Mouse (Mus musculus): ENCODE results near the gene Wdsub1. TPM values are rescaled to one million over a fixed set of nuclear protein-coding genes. Genes with fewer than 3 reads are reported as not detected.
"Not testable (repeated sequence)": the region's sequence is repeated elsewhere in the genome, so short reads cannot be mapped to it uniquely, and the experiment has no call there.

Wdsub1 gene
- polyA plus RNA-seq, 2 experiments = 33.7 to 57.2 TPM

- H3K9me3 ChIP-seq (ENCODE audit: control insufficient read depth, low read length) = no peaks in the 10 kb centered on the region
- 55% methylated on average over 9 of the region's 9 CpGs for WGBS
- no peak overlapping the region for H3K9ac ChIP-seq (ENCODE audit: low read depth, low read length, severe bottlenecking)
- ATAC-seq (ENCODE audit: low FRiP score, low read depth) (no peak), DNase-seq (ENCODE audit: low spot score) (no peak)
- H3K4me1 ChIP-seq (ENCODE audit: control insufficient read depth, insufficient read depth, low read length) = no peaks in the 10 kb centered on the region
- H3K27ac ChIP-seq (replicated peaks; ENCODE audit: low read depth, low read length) = no peak overlapping the region
- H3K4me2 ChIP-seq (replicated peaks; ENCODE audit: low read depth, low read length, severe bottlenecking) = no peak overlapping the region
- H3K27me3 ChIP-seq (ENCODE audit: control insufficient read depth, insufficient read depth, low read length) = no peaks in the 10 kb centered on the region
- H3K4me3 ChIP-seq (replicated peaks; ENCODE audit: low read length) = no peak overlapping the region
- TF ChIP-seq POLR2A (IDR thresholded peaks at IDR 0.05; ENCODE audit: borderline replicate concordance, extremely low read depth, insufficient read depth, insufficient read length) = no peak
- H3K36me3 ChIP-seq (ENCODE audit: control insufficient read depth, insufficient read depth, low read length) = peaks cover 21% of the 10 kb centered on the region
These were observed 28.0 kb downstream of the Wdsub1 start for GRCm38 (mm10) chr2:59854363-59854762.

GRCm38 (mm10) chr2:59853543-59853942 is 28.8 kb downstream of the Wdsub1 start:
- WGBS = 94% methylated on average over 10 of the region's 10 CpGs

GRCm38 (mm10) chr2:59852916-59853315 is 29.5 kb downstream of the Wdsub1 start:
- no peak overlapping the region for H3K9ac ChIP-seq (ENCODE audit: low read depth, low read length, severe bottlenecking)
- H3K9me3 ChIP-seq (ENCODE audit: control insufficient read depth, low read length) = no peaks in the 10 kb centered on the region
- peak; percentile 34; the same call in 1 of the 2 replicates for ATAC-seq (ENCODE audit: low FRiP score, low read depth)
- H3K4me3 ChIP-seq (replicated peaks; ENCODE audit: low read length) = no peak overlapping the region
- H3K4me1 ChIP-seq (ENCODE audit: control insufficient read depth, insufficient read depth, low read length) = no peaks in the 10 kb centered on the region
- no peak overlapping the region for H3K4me2 ChIP-seq (replicated peaks; ENCODE audit: low read depth, low read length, severe bottlenecking)
- H3K27ac ChIP-seq (replicated peaks; ENCODE audit: low read depth, low read length) = no peak overlapping the region
- H3K27me3 ChIP-seq (ENCODE audit: control insufficient read depth, insufficient read depth, low read length) = no peaks in the 10 kb centered on the region
- no peak for TF ChIP-seq POLR2A (IDR thresholded peaks at IDR 0.05; ENCODE audit: borderline replicate concordance, extremely low read depth, insufficient read depth, insufficient read length)
- H3K36me3 ChIP-seq (ENCODE audit: control insufficient read depth, insufficient read depth, low read length) = peaks cover 17% of the 10 kb centered on the region
- DNase-seq (ENCODE audit: low spot score) = no peak
- 88% methylated on average over 11 of the region's 11 CpGs for WGBS

More at GRCm38 (mm10) chr2:59853543-59853942, 28.8 kb downstream of the Wdsub1 start:
- no peak overlapping the region for H3K27ac ChIP-seq (replicated peaks; ENCODE audit: low read depth, low read length)
- no peaks in the 10 kb centered on the region for H3K4me1 ChIP-seq (ENCODE audit: control insufficient read depth, insufficient read depth, low read length)
- H3K9ac ChIP-seq (ENCODE audit: low read depth, low read length, severe bottlenecking) = no peak overlapping the region
- no peaks in the 10 kb centered on the region for H3K9me3 ChIP-seq (ENCODE audit: control insufficient read depth, low read length)
- TF ChIP-seq POLR2A (IDR thresholded peaks at IDR 0.05; ENCODE audit: borderline replicate concordance, extremely low read depth, insufficient read depth, insufficient read length) = no peak
- DNase-seq (ENCODE audit: low spot score) = no peak
- H3K36me3 ChIP-seq (ENCODE audit: control insufficient read depth, insufficient read depth, low read length) = peaks cover 21% of the 10 kb centered on the region
- no peak overlapping the region for H3K4me3 ChIP-seq (replicated peaks; ENCODE audit: low read length)
- ATAC-seq (ENCODE audit: low FRiP score, low read depth) = no peak
- no peak overlapping the region for H3K4me2 ChIP-seq (replicated peaks; ENCODE audit: low read depth, low read length, severe bottlenecking)
- no peaks in the 10 kb centered on the region for H3K27me3 ChIP-seq (ENCODE audit: control insufficient read depth, insufficient read depth, low read length)

GRCm38 (mm10) chr2:59851885-59852284 is 30.5 kb downstream of the Wdsub1 start:
- DNase-seq (ENCODE audit: low spot score); H3K27me3 ChIP-seq (ENCODE audit: control insufficient read depth, insufficient read depth, low read length); H3K4me1 ChIP-seq (ENCODE audit: control insufficient read depth, insufficient read depth, low read length); H3K4me2 ChIP-seq (replicated peaks; ENCODE audit: low read depth, low read length, severe bottlenecking); H3K4me3 ChIP-seq (replicated peaks; ENCODE audit: low read length); ATAC-seq (ENCODE audit: low FRiP score, low read depth); H3K27ac ChIP-seq (replicated peaks; ENCODE audit: low read depth, low read length); H3K9ac ChIP-seq (ENCODE audit: low read depth, low read length, severe bottlenecking); H3K9me3 ChIP-seq (ENCODE audit: control insufficient read depth, low read length): not testable (repeated sequence)
- H3K36me3 ChIP-seq (ENCODE audit: control insufficient read depth, insufficient read depth, low read length) = peaks cover 14% of the 10 kb centered on the region
- 87% methylated on average over 4 of the region's 5 CpGs for WGBS

GRCm38 (mm10) chr2:59843848-59844247 is 38.5 kb downstream of the Wdsub1 start:
- no peaks in the 10 kb centered on the region for H3K9me3 ChIP-seq (ENCODE audit: control insufficient read depth, low read length)
- H3K9ac ChIP-seq (ENCODE audit: low read depth, low read length, severe bottlenecking) = no peak overlapping the region
- no peak overlapping the region for H3K27ac ChIP-seq (replicated peaks; ENCODE audit: low read depth, low read length)
- ATAC-seq (ENCODE audit: low FRiP score, low read depth) (no peak), DNase-seq (ENCODE audit: low spot score) (no peak)
- WGBS = 90% methylated on average over 6 of the region's 6 CpGs
- H3K4me3 ChIP-seq (replicated peaks; ENCODE audit: low read length) = no peak overlapping the region
- H3K4me1 ChIP-seq (ENCODE audit: control insufficient read depth, insufficient read depth, low read length) = no peaks in the 10 kb centered on the region
- no peaks in the 10 kb centered on the region for H3K27me3 ChIP-seq (ENCODE audit: control insufficient read depth, insufficient read depth, low read length)
- no peak overlapping the region for H3K4me2 ChIP-seq (replicated peaks; ENCODE audit: low read depth, low read length, severe bottlenecking)
- no peak for TF ChIP-seq POLR2A (IDR thresholded peaks at IDR 0.05; ENCODE audit: borderline replicate concordance, extremely low read depth, insufficient read depth, insufficient read length)
- H3K36me3 ChIP-seq (ENCODE audit: control insufficient read depth, insufficient read depth, low read length) = peaks cover 54% of the 10 kb centered on the region

GRCm38 (mm10) chr2:59843156-59843555 is 39.2 kb downstream of the Wdsub1 start:
- TF ChIP-seq POLR2A (IDR thresholded peaks at IDR 0.05; ENCODE audit: borderline replicate concordance, extremely low read depth, insufficient read depth, insufficient read length) = no peak
- Histone ChIP-seq H3K4me1 (ENCODE audit: control insufficient read depth, insufficient read depth, low read length) (no peaks in the 10 kb centered on the region), H3K4me2 (replicated peaks; ENCODE audit: low read depth, low read length, severe bottlenecking) (no peak overlapping the region), H3K27me3 (ENCODE audit: control insufficient read depth, insufficient read depth, low read length) (no peaks in the 10 kb centered on the region), H3K4me3 (replicated peaks; ENCODE audit: low read length) (no peak overlapping the region), H3K27ac (replicated peaks; ENCODE audit: low read depth, low read length) (no peak overlapping the region), H3K9ac (ENCODE audit: low read depth, low read length, severe bottlenecking) (no peak overlapping the region), H3K36me3 (ENCODE audit: control insufficient read depth, insufficient read depth, low read length) (peaks cover 61% of the 10 kb centered on the region), H3K9me3 (ENCODE audit: control insufficient read depth, low read length) (no peaks in the 10 kb centered on the region)
- ATAC-seq (ENCODE audit: low FRiP score, low read depth) (no peak), DNase-seq (ENCODE audit: low spot score) (no peak)
- 90% methylated on average over 21 of the region's 21 CpGs for WGBS
